Mouse (Mus musculus) kidney, embryonic 16.5 days (tissue): ENCODE results near the gene Megf11. TPM values are rescaled to one million over a fixed set of nuclear protein-coding genes. Genes with fewer than 3 reads are reported as not detected.

Source experiments
- ATAC-seq: fragments of 200-750 bp; cut with Nextera tagmentation; 2 replicates; pipeline ENCODE4 v1.8.0; 2017; ENCODE audit warnings: moderate TSS enrichment; ENCODE audit not compliant: low FRiP score, low TSS enrichment
- H3K27ac ChIP-seq: fragments of 300-500 bp; sonication (generic); 2 replicates; pipeline ENCODE4 v1.5.1; 2014; ENCODE audit warnings: low read length
- H3K27me3 ChIP-seq: fragments of 300-500 bp; sonication (generic); 2 replicates; pipeline ENCODE4 v1.6.1; 2014; ENCODE audit warnings: low read length, control low read depth, mixed read lengths; ENCODE audit not compliant: insufficient read depth
- H3K36me3 ChIP-seq: fragments of 300-500 bp; sonication (generic); 2 replicates; pipeline ENCODE4 v1.6.1; 2014; ENCODE audit warnings: low read length, control low read depth, mixed read lengths; ENCODE audit not compliant: insufficient read depth
- H3K4me1 ChIP-seq: fragments of 300-500 bp; sonication (generic); 2 replicates; pipeline ENCODE4 v1.6.1; 2014; ENCODE audit warnings: low read length, control low read depth, mixed read lengths; ENCODE audit not compliant: insufficient read depth
- H3K4me2 ChIP-seq: fragments of 300-500 bp; sonication (generic); replicated peaks from 2 replicates; pipeline ENCODE4 v1.6.1; 2014; ENCODE audit warnings: low read depth, low read length
- H3K4me3 ChIP-seq: fragments of 300-500 bp; sonication (generic); 2 replicates; pipeline ENCODE4 v1.5.1; 2014; ENCODE audit warnings: mild to moderate bottlenecking, low read length
- H3K9ac ChIP-seq: fragments of 300-500 bp; sonication (generic); replicated peaks from 2 replicates; pipeline ENCODE4 v1.6.1; 2014; ENCODE audit warnings: low read length
- H3K9me3 ChIP-seq: fragments of 300-500 bp; sonication (generic); 2 replicates; pipeline ENCODE4 v1.6.1; 2016; ENCODE audit warnings: low read length, control low read depth
- WGBS: fragments of 180-500 bp; shearing (Covaris S2); extraction: QIAGEN DNeasy Blood & Tissue Kit; methylation state at CpG from one replicate; pipeline ENCODE4 v1.1.7; 2014; 5-methylcytosine and 5-hydroxymethylcytosine counted together
- polyA plus RNA-seq: library from polyadenylated mRNA; unstranded; fragments of >200 nt; fragmentation: Nextera tagmentation; extraction: Ambion mirVana; gene quantifications from 2 replicates; pipeline ENCODE4 v1.2.1, GENCODE M21; 2015

Megf11 gene
- polyA plus RNA-seq, 1 experiment from 2014 or later: 4.7 TPM

- whole genome bisulfite sequencing: 73% methylated on average over 6 of the region's 6 CpGs
- no peaks in the 10 kb centered on the region for H3K9me3 ChIP-seq
Measured at GRCm38 (mm10) chr9:64636111-64636510, 250.7 kb downstream of the Megf11 start.

DNA sequence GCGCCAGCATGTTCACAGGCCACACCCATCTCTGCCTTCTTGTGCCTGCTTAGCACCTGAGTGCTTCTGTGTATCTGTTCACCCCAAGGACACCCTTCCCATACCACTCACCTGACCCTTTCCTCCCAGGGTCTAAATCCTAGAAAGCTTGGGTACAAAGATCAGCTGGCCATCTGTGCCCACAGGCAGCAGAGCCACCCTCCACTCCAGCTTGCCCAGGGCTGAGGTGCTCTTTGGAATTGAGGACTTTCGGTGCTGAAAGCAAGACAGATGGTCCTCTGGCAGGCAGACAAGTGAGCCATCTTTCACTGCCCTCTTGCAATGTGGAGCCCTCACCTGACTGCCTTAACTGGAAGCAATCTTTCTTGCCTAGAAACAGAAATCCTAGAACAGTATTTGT, 251.5 kb downstream of the Megf11 start:
- Histone ChIP-seq H3K9ac (no peak overlapping the region), H3K36me3 (no peaks in the 10 kb centered on the region), H3K4me1 (peaks cover 23% of the 10 kb centered on the region), H3K4me2 (no peak overlapping the region), H3K27me3 (peaks cover 5% of the 10 kb centered on the region; the same call in 1 of the 2 replicates), H3K4me3 (no peak overlapping the region), H3K9me3 (no peaks in the 10 kb centered on the region), H3K27ac (no peak overlapping the region)
- no peak for ATAC-seq
- 61% methylated on average over 2 of the region's 2 CpGs for WGBS

More at GRCm38 (mm10) chr9:64636111-64636510, 250.7 kb downstream of the Megf11 start:
- H3K36me3 ChIP-seq: no peaks in the 10 kb centered on the region
- no peak overlapping the region for H3K4me3 ChIP-seq
- ATAC-seq: no peak
- peaks cover 5% of the 10 kb centered on the region; the same call in 1 of the 2 replicates for H3K27me3 ChIP-seq
- H3K4me1 ChIP-seq: peaks cover 23% of the 10 kb centered on the region
- H3K4me2 ChIP-seq: no peak overlapping the region
- H3K9ac ChIP-seq: no peak overlapping the region
- no peak overlapping the region for H3K27ac ChIP-seq

- Histone ChIP-seq H3K27ac (no peak overlapping the region), H3K4me3 (peak overlapping the region; percentile 35), H3K4me2 (peak overlapping the region; percentile 58), H3K27me3 (peaks cover 5% of the 10 kb centered on the region; the same call in 1 of the 2 replicates), H3K9me3 (no peaks in the 10 kb centered on the region), H3K4me1 (peaks cover 23% of the 10 kb centered on the region), H3K9ac (peak overlapping the region; percentile 46; the same call in 1 of the 2 replicates), H3K36me3 (no peaks in the 10 kb centered on the region)
- ATAC-seq: peak; percentile 33; the same call in 1 of the 2 replicates
- 5% methylated on average over 22 of the region's 22 CpGs for WGBS
Measured at GRCm38 (mm10) chr9:64638250-64638649, 252.8 kb downstream of the Megf11 start.

- no peak overlapping the region for H3K9ac ChIP-seq
- ATAC-seq: no peak; the same call in 1 of the 2 replicates
- no peak overlapping the region for H3K4me3 ChIP-seq
- peaks cover 5% of the 10 kb centered on the region; the same call in 1 of the 2 replicates for H3K27me3 ChIP-seq
- no peak overlapping the region for H3K4me2 ChIP-seq
- H3K9me3 ChIP-seq: no peaks in the 10 kb centered on the region
- peaks cover 28% of the 10 kb centered on the region for H3K4me1 ChIP-seq
- WGBS: 16% methylated on average over 5 of the region's 5 CpGs
- H3K27ac ChIP-seq: no peak overlapping the region
- no peaks in the 10 kb centered on the region for H3K36me3 ChIP-seq
Measured at GRCm38 (mm10) chr9:64639664-64640063, 254.2 kb downstream of the Megf11 start.

DNA sequence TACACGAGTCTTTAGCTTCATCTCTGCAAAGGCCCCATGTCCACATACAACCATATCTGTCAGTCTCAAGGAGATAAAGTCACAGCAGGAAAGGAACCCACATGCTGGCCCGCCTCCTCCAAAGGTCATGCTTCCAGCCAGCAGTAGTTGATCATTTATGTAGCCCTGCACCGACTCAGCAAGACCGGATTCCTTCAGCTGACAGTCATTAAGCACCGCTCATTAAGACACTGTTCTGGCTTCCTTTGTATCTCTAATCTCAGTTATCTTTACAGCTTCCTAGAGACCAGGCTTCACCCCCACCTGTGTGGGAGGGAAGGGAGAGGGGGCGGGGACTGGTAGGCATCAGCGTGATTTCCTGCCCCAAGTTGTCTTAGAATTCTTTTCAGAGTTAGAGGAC, 258.7 kb downstream of the Megf11 start:
- H3K9me3 ChIP-seq: no peaks in the 10 kb centered on the region
- 15% methylated on average over 7 of the region's 7 CpGs for WGBS

DNA sequence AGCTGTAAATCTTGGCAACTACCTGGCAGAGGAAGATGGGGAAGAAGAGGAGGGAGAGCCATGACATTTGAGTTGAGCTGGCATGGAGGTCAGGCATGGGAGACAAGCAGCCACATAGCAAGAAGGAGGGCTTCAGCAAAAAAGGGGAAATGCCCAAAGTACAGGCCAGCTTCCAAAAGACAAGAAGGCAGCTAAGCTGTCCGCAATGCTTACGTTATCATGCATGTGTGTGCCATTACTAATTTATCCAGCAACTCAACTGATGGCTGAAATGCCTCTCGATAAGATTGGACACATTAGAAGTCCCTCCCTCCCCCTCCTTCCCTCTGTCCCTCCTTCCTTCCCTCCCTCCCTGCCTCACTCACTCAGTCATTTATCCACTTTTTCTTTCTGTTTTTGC, 260.0 kb downstream of the Megf11 start:
- no peak overlapping the region for H3K4me2 ChIP-seq
- no peak for ATAC-seq
- no peak overlapping the region for H3K4me3 ChIP-seq
- H3K27me3 ChIP-seq: peaks cover 5% of the 10 kb centered on the region; the same call in 1 of the 2 replicates
- peaks cover 12% of the 10 kb centered on the region; the same call in 1 of the 2 replicates for H3K4me1 ChIP-seq
- H3K36me3 ChIP-seq: no peaks in the 10 kb centered on the region
- H3K9me3 ChIP-seq: no peaks in the 10 kb centered on the region
- 86% methylated on average over 3 of the region's 3 CpGs for WGBS
- H3K9ac ChIP-seq: no peak overlapping the region
- no peak overlapping the region for H3K27ac ChIP-seq

More for the DNA sequence above, 258.7 kb downstream of the Megf11 start:
- no peaks in the 10 kb centered on the region for H3K36me3 ChIP-seq
- H3K4me3 ChIP-seq: no peak overlapping the region
- ATAC-seq: peak; percentile 63
- H3K4me1 ChIP-seq: peaks cover 12% of the 10 kb centered on the region; the same call in 1 of the 2 replicates
- H3K27me3 ChIP-seq: peaks cover 5% of the 10 kb centered on the region; the same call in 1 of the 2 replicates
- H3K9ac ChIP-seq: no peak overlapping the region
- no peak overlapping the region for H3K4me2 ChIP-seq
- 0 out of 2 replicates have a peak overlapping the region, but pooled peaks have one; percentile 8 for H3K27ac ChIP-seq

DNA sequence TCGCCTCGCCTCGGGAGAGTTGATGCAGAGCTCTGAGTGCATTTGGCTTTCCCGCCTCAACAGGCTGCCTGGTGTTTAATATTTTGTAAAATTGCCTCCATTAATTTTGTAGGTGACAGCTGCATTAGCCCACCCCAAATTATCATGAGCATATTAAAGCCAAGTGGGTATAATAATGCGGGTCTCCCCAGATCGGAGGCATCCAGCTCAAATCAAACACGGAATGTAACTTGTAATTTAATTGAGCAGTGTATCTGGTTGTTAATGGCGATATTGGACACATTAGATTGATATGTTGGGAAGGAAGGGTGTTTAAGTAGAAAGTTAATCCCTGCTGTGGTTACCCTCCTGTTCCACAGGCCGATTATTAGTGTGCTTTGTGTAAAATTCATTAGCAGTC, 264.0 kb downstream of the Megf11 start:
- H3K4me3 ChIP-seq: no peak overlapping the region
- H3K27me3 ChIP-seq: no peaks in the 10 kb centered on the region
- WGBS: 73% methylated on average over 9 of the region's 9 CpGs
- H3K36me3 ChIP-seq: no peaks in the 10 kb centered on the region
- no peak overlapping the region for H3K4me2 ChIP-seq
- no peaks in the 10 kb centered on the region for H3K9me3 ChIP-seq
- H3K27ac ChIP-seq: no peak overlapping the region
- peaks cover 5% of the 10 kb centered on the region; the same call in 1 of the 2 replicates for H3K4me1 ChIP-seq
- no peak overlapping the region for H3K9ac ChIP-seq
- ATAC-seq: no peak

DNA sequence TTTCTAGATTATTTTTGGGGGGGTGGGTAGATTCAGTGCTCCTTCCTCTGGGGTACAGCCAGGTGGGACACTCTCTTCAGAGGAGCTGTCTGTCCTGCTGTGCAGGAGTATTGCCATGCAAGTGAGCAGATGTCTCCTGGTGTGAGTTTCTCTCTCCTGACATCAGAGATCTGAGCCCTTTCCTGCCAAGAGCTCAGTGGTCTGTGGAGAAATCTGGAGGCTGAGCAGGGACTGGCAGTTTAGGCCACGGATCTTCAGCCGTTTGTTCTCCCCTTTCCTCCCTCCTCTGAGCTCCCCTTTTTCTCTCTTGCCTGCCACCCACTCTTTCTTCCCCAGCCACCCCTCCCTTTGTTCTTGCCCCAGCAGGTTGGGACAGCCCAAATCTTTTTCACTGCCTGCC, 264.5 kb downstream of the Megf11 start:
- no peak overlapping the region for H3K27ac ChIP-seq
- no peak overlapping the region for H3K9ac ChIP-seq
- no peaks in the 10 kb centered on the region for H3K27me3 ChIP-seq
- peaks cover under 1% of the 10 kb centered on the region; the same call in 1 of the 2 replicates for H3K4me1 ChIP-seq
- no peak for ATAC-seq
- WGBS: 28% methylated on average over 2 of the region's 2 CpGs
- no peak overlapping the region for H3K4me3 ChIP-seq
- no peak overlapping the region for H3K4me2 ChIP-seq
- H3K36me3 ChIP-seq: no peaks in the 10 kb centered on the region
- no peaks in the 10 kb centered on the region for H3K9me3 ChIP-seq

DNA sequence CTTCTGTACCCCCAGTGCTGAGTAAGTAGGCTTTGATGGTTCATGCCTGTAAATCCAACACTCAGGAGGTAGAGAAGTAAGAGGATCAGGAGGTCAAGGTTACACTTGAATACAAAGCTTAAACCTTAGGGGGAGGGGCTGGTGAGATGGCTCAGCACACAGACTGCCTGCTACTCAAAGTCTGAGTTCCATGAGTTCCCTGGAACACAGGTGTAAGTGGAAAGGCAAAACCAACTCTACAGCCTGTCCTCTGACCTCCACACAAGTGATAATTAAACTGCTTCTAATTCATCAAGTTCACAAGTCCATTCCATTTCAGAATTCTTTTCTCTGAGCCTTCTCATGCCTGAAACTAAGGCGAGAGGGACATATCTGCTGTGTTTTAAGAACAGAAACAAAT, 265.8 kb downstream of the Megf11 start:
- H3K9ac ChIP-seq: no peak overlapping the region
- no peak overlapping the region for H3K4me3 ChIP-seq
- 88% methylated on average over 1 of the region's 1 CpGs for WGBS
- ATAC-seq: no peak
- H3K4me1 ChIP-seq: no peaks in the 10 kb centered on the region
- H3K4me2 ChIP-seq: no peak overlapping the region
- H3K36me3 ChIP-seq: no peaks in the 10 kb centered on the region
- no peaks in the 10 kb centered on the region for H3K9me3 ChIP-seq
- H3K27me3 ChIP-seq: no peaks in the 10 kb centered on the region
- no peak overlapping the region for H3K27ac ChIP-seq

DNA sequence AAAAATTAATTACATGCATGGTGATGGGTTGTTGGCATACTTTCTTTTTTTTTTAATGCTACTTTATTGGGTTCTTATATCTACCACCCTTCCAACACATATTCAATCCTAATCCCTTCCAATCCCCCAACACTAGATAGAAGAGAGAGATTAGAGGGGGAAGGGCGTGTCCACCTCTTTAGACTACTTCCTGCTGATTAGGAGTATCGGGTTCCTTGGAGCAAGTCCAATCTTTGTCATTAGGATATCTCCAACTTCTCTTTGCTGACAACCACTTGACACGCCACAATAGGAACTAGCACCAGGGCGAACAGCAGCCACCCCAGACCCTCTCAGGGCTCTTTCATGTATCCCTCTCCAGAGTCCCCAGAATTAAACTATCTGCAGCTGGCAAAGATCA, 266.3 kb downstream of the Megf11 start:
- H3K27ac ChIP-seq: no peak overlapping the region
- H3K4me2 ChIP-seq: no peak overlapping the region
- no peaks in the 10 kb centered on the region for H3K9me3 ChIP-seq
- H3K27me3 ChIP-seq: no peaks in the 10 kb centered on the region
- no peaks in the 10 kb centered on the region for H3K36me3 ChIP-seq
- H3K4me3 ChIP-seq: no peak overlapping the region
- H3K4me1 ChIP-seq: no peaks in the 10 kb centered on the region
- H3K9ac ChIP-seq: no peak overlapping the region
- 72% methylated on average over 4 of the region's 4 CpGs for WGBS
- no peak for ATAC-seq
